Mouse (Mus musculus): ENCODE measurements around the gene Foxn3. TPM values are rescaled to one million over a fixed set of nuclear protein-coding genes. Genes with fewer than 3 reads are reported as not detected.

Foxn3 gene
- total RNA-seq, 2 experiments from 2014 or later: 54.8 to 55.8 TPM

- no peak for DNase-seq (ENCODE audit: low spot score in 2 of 2)
Observed at GRCm38 (mm10) chr12:99356660-99357059, 206.7 kb downstream of the Foxn3 start.

DNA sequence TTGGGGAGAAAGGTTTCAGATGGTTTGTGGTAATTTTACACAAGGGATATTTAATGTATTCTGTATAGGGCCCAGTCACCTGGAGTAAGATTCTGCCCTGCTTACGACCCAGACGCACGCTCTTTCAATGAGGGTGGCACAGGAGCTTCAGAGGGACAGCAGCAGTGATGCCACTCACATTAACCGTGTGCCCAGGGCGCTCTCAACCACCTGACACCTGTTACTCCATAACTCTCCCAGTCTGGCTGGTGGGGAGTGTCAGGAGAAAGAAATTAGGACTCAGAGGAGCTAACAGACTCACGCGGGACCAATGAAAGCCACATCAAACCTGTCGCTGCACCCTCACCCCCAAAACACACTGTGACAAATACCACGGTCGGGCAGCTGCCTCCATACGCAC, 209.7 kb downstream of the Foxn3 start:
- DNase-seq (ENCODE audit: low spot score in 2 of 2): no peak

- no peak for DNase-seq (ENCODE audit: low spot score in 2 of 2)
Observed at GRCm38 (mm10) chr12:99352583-99352982, 210.8 kb downstream of the Foxn3 start.

- DNase-seq (ENCODE audit: low spot score in 2 of 2): no peak
Observed at GRCm38 (mm10) chr12:99352136-99352535, 211.2 kb downstream of the Foxn3 start.

GRCm38 (mm10) chr12:99351731-99352130, 211.7 kb downstream of the Foxn3 start:
- DNase-seq (ENCODE audit: low spot score in 2 of 2): no peak

- DNase-seq (ENCODE audit: low spot score in 2 of 2): no peak
Observed at GRCm38 (mm10) chr12:99349650-99349997, 213.8 kb downstream of the Foxn3 start.

DNA sequence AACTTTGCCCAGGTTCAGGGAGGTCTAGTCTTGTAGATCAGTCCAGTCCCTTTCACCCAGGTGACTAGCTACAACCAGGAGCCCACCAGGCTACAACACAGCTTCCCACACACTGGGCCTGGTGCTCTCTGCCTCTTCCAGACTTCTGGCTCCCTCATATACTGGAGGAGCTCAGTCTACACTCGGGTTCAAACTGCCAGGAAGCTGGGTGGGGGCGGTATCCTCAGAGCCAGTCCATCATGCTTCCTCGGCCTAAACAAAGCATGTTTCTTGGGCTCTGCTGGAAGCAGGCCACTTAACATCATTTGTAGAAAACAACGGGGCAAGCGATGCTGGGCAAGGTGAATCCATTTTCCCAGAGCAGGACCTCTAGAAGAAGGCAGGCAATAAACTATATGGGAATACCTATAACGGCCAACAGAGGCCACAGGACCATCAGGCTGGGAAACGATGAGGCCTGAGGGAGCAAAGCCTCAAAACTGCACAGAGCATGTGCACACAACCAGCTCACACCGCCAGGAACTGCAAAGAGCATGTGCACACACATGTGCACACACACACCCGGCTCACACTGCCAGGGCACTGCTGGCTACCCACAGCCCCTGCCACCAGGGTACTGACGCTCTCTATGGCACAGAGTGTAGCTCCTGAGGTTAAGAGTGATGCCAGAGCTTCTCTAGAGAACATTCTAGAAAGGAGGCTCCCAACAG, 214.3 kb downstream of the Foxn3 start:
- no peak for DNase-seq (ENCODE audit: low spot score in 2 of 2)

DNA sequence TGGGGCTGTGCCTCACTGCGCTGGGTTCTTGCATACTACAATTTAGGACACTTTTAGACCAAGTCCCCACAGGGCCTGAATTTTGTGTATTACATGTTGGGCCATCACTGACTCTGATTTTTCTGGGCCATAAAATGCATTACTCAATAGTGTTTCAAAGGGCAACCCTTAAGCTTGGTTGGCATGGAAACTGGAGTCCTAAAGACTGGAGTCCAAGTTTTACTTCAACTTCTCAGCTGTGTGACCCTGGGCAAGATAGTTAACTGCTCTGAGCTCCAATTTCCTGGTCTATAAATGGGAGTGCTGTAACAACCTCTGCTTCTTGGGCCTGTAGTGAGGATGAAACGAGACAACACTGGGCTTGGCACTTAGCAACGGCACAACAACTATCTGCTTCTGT, 215.9 kb downstream of the Foxn3 start:
- no peak for DNase-seq (ENCODE audit: low spot score in 2 of 2)

GRCm38 (mm10) chr12:99346982-99347381, 216.4 kb downstream of the Foxn3 start:
- no peak for DNase-seq (ENCODE audit: low spot score in 2 of 2)

- no peak for DNase-seq (ENCODE audit: low spot score in 2 of 2)
Observed at GRCm38 (mm10) chr12:99345323-99345722, 218.1 kb downstream of the Foxn3 start.

GRCm38 (mm10) chr12:99343378-99343777, 220.0 kb downstream of the Foxn3 start:
- no peak for DNase-seq (ENCODE audit: low spot score in 2 of 2)

DNA sequence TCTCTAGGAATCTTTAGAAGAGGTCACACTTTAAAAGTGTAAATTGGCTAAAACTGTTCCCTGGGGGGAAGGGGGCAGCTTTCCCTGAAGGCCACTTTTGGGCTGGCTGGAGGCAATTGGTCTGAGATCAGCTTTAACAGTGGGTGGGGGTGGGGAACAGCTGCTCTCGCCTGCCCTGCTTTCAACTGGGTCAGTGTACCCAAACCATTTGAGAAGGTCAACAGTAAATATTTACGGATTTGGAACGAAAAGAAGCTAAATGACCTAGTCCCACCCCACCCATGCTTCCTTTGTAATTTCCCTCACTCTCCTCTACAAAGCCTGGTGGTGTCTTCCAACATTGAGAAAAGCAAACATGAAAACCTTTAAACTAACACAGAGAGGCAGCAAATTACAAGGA, 221.2 kb downstream of the Foxn3 start:
- no peak for DNase-seq (ENCODE audit: low spot score in 2 of 2)

DNA sequence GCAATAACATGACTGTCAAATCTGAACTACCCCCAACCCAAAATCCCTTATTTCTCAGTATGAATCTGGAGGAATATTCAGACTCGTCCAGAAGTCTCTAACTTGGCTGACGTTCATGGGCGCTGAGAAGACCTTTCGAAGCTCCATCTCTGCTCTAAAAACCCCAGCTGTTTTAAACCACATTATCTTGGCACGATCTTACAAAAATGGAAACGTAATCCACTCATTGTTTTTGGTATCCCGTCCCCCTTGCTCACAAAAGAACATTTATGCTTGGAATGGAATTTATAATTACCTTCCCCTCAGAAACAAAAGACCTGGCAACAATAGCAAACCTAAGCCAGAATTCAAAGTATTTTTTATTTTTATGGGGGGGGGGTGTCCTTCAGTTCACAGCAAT, 221.6 kb downstream of the Foxn3 start:
- no peak for DNase-seq (ENCODE audit: low spot score in 2 of 2)

DNA sequence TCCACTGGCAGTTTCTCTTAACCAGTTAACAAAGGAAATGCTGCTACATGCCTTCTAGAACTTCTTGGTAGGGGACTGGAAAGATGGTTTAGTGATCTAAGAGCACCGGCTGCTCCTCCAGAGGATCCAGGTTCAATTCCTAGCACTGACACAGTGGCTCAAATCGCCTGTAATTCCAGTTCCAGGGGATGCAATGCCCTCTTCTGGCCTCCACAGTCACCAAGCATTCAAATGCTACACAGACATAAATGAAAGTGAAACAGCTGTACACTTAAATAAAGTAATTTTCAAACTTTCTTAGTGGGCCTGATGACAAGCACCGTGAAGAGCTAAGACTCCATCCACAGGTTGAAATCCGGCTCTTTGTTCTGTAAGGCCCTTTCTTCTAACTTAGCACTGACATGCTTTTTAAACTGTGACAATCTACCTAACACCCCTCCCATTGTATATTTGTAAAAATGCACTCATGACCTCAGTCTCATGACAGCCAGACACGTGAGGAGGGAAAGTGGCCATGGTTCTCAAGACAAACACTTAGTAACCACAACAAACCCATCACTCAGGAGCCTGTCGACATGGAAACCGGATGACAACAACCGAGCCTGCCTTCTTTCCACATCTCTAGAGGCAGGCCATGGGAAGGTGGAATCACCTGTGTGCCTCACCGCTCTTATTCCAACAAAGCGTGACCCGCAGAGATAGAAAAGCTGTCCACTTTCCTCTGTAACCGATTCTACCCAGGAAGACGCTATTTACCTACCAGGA, 222.8 kb downstream of the Foxn3 start:
- DNase-seq (ENCODE audit: low spot score in 2 of 2): no peak

- peak; percentile 78 to 94 for DNase-seq (ENCODE audit: low spot score in 2 of 2)
Observed at GRCm38 (mm10) chr12:99339640-99340325, 223.6 kb downstream of the Foxn3 start.

GRCm38 (mm10) chr12:99338754-99339153, 224.6 kb downstream of the Foxn3 start:
- no peak for DNase-seq (ENCODE audit: low spot score in 2 of 2)

- no peak for DNase-seq (ENCODE audit: low spot score in 2 of 2)
Observed at GRCm38 (mm10) chr12:99337171-99337435, 226.3 kb downstream of the Foxn3 start.

DNA sequence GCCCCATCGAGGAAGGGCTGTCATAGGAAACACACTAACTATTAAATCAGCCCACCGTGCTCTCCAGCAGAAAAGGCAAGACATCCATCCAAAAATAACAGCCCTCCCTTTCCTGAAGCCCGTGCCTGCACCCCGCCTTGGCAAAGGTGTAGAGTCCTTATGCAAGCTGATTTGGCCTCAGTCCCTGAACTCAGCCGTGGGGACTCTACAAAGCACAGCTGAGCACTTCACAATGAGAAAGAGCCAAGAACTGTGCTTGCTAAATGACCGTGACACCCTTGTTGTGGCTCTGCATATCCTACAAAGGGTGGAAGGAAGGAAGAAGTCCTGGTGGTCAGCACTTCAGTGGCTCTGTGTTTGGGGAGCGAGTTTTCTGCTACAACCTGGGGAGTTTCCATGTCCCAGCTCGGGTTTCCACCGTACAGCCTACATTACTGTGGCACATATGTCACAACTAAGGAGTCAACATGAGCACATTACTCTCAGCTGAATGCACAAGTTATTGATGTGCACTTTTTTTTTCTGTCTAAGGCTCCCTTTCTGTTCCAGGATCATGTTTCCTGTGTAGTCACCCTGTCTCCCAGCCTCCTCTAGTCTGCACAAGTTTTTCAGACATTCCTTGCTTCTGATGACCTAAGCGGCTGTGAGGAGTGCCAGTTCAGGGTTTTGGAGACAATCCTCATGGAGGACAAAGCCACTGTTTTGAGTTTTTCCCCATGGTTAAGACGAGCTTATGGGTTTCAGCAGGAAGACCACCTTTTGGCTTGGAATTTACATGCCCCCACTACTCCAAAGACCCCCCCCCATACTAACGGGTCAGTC, 226.8 kb downstream of the Foxn3 start:
- peak in 1 of 2 experiments; percentile 50 for DNase-seq (ENCODE audit: low spot score in 2 of 2)

GRCm38 (mm10) chr12:99335628-99336027, 227.8 kb downstream of the Foxn3 start:
- no peak for DNase-seq (ENCODE audit: low spot score in 2 of 2)

DNA sequence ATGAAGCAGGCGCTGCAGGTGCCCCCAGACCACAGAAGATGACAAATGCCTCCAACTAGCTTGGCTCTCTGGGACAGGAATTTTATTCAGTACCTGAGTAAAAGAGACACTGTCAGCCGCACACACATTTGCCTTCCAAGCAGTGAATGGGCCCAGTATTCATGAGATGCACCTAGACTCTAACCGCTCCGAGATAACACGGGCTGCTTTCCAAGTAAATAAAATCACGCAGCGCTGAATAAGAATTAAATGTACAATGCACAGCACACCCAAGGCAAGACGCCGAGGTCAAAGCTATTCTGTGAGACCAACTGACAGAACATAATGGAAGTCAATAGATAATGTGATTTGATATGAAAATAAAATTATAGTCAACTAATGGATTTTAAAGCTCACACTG, 229.4 kb downstream of the Foxn3 start:
- DNase-seq (ENCODE audit: low spot score in 2 of 2): no peak

DNA sequence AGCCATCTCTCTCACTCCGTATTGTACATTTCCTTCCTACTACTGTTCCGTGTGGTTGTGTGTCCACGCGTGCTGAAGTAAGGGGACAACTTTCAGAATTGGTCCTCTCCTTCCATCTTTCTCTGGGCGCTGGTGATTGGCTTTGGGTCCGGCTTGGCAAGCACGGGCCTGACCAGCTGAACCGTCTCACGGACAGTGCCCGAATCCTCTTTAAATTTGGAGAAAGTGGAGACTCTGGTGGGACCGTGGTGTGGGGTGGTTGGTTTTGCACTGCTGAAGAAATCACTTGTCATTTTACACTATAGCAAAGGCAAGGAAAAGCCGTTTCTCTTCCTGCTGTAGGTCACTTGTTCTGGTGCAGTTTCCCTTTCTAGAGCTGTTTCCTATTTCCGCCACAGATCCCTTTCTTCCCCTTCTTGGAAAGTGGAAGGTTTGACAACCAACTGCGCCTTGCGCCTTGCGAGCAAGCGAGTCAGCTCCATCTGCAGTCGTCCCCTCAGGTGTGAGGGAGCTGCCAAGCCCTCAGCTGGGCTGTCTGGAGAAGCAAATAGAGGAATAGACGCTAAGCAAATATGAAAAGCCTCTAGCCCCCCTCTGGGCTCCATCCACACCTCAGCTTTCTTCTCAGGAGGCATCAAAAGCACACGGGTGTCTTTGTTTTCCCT, 229.9 kb downstream of the Foxn3 start:
- DNase-seq (ENCODE audit: low spot score in 2 of 2): no peak
